Mouse (Mus musculus) cerebellum, postnatal 36 days (tissue): ENCODE results near the gene Pgp.
A peak's percentile ranks its signal among the peaks of the same experiment; 100 is the strongest.
"Not testable (repeated sequence)": the region's sequence is repeated elsewhere in the genome, so short reads cannot be mapped to it uniquely, and the experiment has no call there.

Source experiments
- DNase-seq, 2 experiments: peaks; one replicate each; pipeline ENCODE4 v3.0.0; 2021 to 2022; ENCODE audit warnings: mixed read lengths in 2 of 2

Pgp gene

GRCm38 (mm10) chr17:24469910-24470602 is at the start of gene Pgp, which contains the start of gene E4f1:
Gene Pgp, plus strand, starts transcription at chr17:24470392.
Gene E4f1, minus strand, starts transcription at chr17:24470313.
- peak; percentile 100 for DNase-seq

GRCm38 (mm10) chr17:24423114-24423513 is 47.1 kb upstream of the Pgp start:
- DNase-seq = no peak

- no peak for DNase-seq
These were observed 45.7 kb upstream of the Pgp start for GRCm38 (mm10) chr17:24424489-24424888.

- peak in 1 of 2 experiments; percentile 52 for DNase-seq
These were observed 44.9 kb upstream of the Pgp start for GRCm38 (mm10) chr17:24425326-24425725.

GRCm38 (mm10) chr17:24425905-24426304 is 44.3 kb upstream of the Pgp start:
- DNase-seq = no peak

GRCm38 (mm10) chr17:24426471-24427169 is 43.6 kb upstream of the Pgp start, which contains the start of gene Eci1:
Gene Eci1, plus strand, starts transcription at chr17:24426641.
- DNase-seq = peak; percentile 96 to 98

- DNase-seq = no peak
These were observed 43.0 kb upstream of the Pgp start for GRCm38 (mm10) chr17:24427170-24427557.

- no peak for DNase-seq
These were observed 40.8 kb upstream of the Pgp start for GRCm38 (mm10) chr17:24429201-24429983.

- DNase-seq = peak; percentile 47 to 67
These were observed 33.2 kb upstream of the Pgp start for GRCm38 (mm10) chr17:24437016-24437415.

- DNase-seq = no peak
These were observed 29.8 kb upstream of the Pgp start for GRCm38 (mm10) chr17:24440377-24440776.

- DNase-seq = no peak
These were observed 29.0 kb upstream of the Pgp start for GRCm38 (mm10) chr17:24441148-24441547.

GRCm38 (mm10) chr17:24442107-24442506 is 28.1 kb upstream of the Pgp start:
- DNase-seq = no peak

- peak; percentile 48 to 49 for DNase-seq
These were observed 27.5 kb upstream of the Pgp start, which contains the start of gene Dnase1l2 for GRCm38 (mm10) chr17:24442632-24443155. Gene Dnase1l2, minus strand, starts transcription at chr17:24443105.

- DNase-seq = peak; percentile 78 to 80
These were observed 26.8 kb upstream of the Pgp start for GRCm38 (mm10) chr17:24443409-24443808.

GRCm38 (mm10) chr17:24446590-24446989 is 23.6 kb upstream of the Pgp start:
- no peak for DNase-seq

GRCm38 (mm10) chr17:24449507-24449906 is 20.7 kb upstream of the Pgp start:
- DNase-seq = no peak

GRCm38 (mm10) chr17:24451220-24451619 is 19.0 kb upstream of the Pgp start:
- no peak for DNase-seq

GRCm38 (mm10) chr17:24453372-24453771 is 16.8 kb upstream of the Pgp start:
- no peak for DNase-seq

- DNase-seq = no peak
These were observed 15.9 kb upstream of the Pgp start for GRCm38 (mm10) chr17:24454218-24454755.

GRCm38 (mm10) chr17:24454756-24455522 is 15.3 kb upstream of the Pgp start:
- DNase-seq = peak; percentile 97 to 98

GRCm38 (mm10) chr17:24455523-24456206 is 14.5 kb upstream of the Pgp start:
- not testable (repeated sequence) for DNase-seq
